Mouse (Mus musculus): ENCODE data around the gene Parp1. TPM values are rescaled to one million over a fixed set of nuclear protein-coding genes. Genes with fewer than 3 reads are reported as not detected.
"Not testable (repeated sequence)": the region's sequence is repeated elsewhere in the genome, so short reads cannot be mapped to it uniquely, and the experiment has no call there.

Parp1 gene
- polyA plus RNA-seq, 1 experiment = 307 TPM

DNA sequence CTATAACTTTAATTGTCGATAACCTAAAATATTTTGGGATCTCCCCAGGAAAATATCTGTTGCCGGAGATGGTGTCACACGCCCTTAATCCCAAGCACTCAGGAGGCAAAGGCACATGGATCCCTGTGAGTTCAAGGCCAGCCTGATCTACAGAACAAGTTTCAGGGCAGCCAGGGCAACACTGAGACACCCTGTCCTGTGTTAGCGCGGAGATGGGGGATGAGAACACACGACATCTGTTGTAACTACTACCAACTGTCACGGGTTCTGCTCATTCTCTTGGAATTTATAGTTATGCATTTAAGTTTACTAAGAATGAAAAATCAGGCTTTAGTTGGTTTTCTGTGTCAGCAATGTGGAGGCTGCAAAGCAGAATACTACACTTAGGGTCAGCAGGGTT lies 476 bp upstream of the Parp1 start:
- TF ChIP-seq EP300 (IDR thresholded peaks at IDR 0.05; ENCODE audit: insufficient read depth, low read depth, low read length) = no peak
- TF ChIP-seq POLR2A (IDR thresholded peaks at IDR 0.05; ENCODE audit: insufficient read depth, low read length) = no peak
- TF ChIP-seq CTCF (IDR thresholded peaks at IDR 0.05; ENCODE audit: low read depth, low read length) = no peak
- H3K9ac ChIP-seq (ENCODE audit: low read depth, poor library complexity, severe bottlenecking) = no peak overlapping the region
- H3K4me1 ChIP-seq (ENCODE audit: control insufficient read depth, insufficient read depth, low read length) = peaks cover 4% of the 10 kb centered on the region
- H3K9me3 ChIP-seq (replicated peaks; ENCODE audit: control insufficient read depth, insufficient read depth, low read length, poor library complexity, severe bottlenecking) = no peaks in the 10 kb centered on the region
- H3K27ac ChIP-seq (ENCODE audit: insufficient read depth, low read length) = no peak overlapping the region; the same call in 1 of the 2 replicates
- no peaks in the 10 kb centered on the region for H3K36me3 ChIP-seq (ENCODE audit: control insufficient read depth, insufficient read depth, low read length, poor library complexity, severe bottlenecking)
- H3K27me3 ChIP-seq (ENCODE audit: control insufficient read depth, insufficient read depth, low read length, poor library complexity, severe bottlenecking) = no peaks in the 10 kb centered on the region
- H3K4me3 ChIP-seq (ENCODE audit: low read depth, low read length) = peak overlapping the region; percentile 6; the same call in 1 of the 2 replicates

DNA sequence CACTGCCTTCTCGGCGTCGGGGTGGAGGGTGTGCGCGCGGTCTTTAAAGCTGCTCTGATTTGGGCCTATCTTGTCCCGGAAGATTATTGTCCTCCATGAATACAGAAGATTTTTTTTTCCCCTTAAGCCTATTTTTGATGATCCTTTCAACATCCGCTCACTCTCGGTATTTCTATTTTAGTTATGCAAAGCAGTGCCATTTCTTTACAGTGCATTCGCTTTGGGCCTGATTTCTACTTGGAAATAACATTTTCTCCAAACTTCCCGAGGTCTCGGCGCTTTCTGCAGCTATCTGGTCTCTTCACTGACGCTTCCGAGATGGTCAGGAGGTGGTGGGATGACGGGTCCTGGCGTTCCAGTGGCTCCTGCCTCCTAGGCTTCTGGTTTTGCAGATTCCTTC lies 729 bp downstream of the Parp1 start:
- H3K4me3 ChIP-seq (ENCODE audit: low read depth, low read length) = peak overlapping the region; percentile 90
- peak overlapping the region; percentile 95 for H3K9ac ChIP-seq (ENCODE audit: low read depth, poor library complexity, severe bottlenecking)
- peaks cover 7% of the 10 kb centered on the region for H3K4me1 ChIP-seq (ENCODE audit: control insufficient read depth, insufficient read depth, low read length)
- H3K27me3 ChIP-seq (ENCODE audit: control insufficient read depth, insufficient read depth, low read length, poor library complexity, severe bottlenecking) = no peaks in the 10 kb centered on the region
- H3K36me3 ChIP-seq (ENCODE audit: control insufficient read depth, insufficient read depth, low read length, poor library complexity, severe bottlenecking) = peaks cover 5% of the 10 kb centered on the region
- H3K9me3 ChIP-seq (replicated peaks; ENCODE audit: control insufficient read depth, insufficient read depth, low read length, poor library complexity, severe bottlenecking) = no peaks in the 10 kb centered on the region
- no peak for TF ChIP-seq EP300 (IDR thresholded peaks at IDR 0.05; ENCODE audit: insufficient read depth, low read depth, low read length)
- TF ChIP-seq CTCF (IDR thresholded peaks at IDR 0.05; ENCODE audit: low read depth, low read length) = no peak
- no peak for TF ChIP-seq POLR2A (IDR thresholded peaks at IDR 0.05; ENCODE audit: insufficient read depth, low read length)
- peak overlapping the region; percentile 32 for H3K27ac ChIP-seq (ENCODE audit: insufficient read depth, low read length)

DNA sequence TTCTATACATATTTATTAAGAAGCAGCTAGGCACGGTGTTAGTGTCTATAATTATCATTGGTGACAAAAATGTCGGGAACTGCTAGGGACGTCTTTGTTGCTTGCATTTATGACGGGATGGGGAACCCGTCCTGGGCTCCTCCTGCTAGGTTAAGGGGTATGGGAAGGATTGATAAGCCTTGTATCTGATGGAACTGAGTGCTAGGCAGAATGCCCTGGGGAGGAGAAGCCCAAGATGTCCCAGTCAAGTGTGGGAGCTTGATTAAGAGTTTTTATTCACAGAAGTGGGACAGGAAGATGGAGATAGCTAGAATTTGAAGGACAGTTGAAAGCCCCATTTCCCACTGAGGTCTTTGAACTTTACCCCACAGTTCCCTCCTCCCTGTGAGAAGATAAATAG lies 1.5 kb downstream of the Parp1 start:
- Histone ChIP-seq H3K27me3 (ENCODE audit: control insufficient read depth, insufficient read depth, low read length, poor library complexity, severe bottlenecking) (no peaks in the 10 kb centered on the region), H3K4me1 (ENCODE audit: control insufficient read depth, insufficient read depth, low read length) (peaks cover 7% of the 10 kb centered on the region), H3K9ac (ENCODE audit: low read depth, poor library complexity, severe bottlenecking) (peak overlapping the region; percentile 95), H3K36me3 (ENCODE audit: control insufficient read depth, insufficient read depth, low read length, poor library complexity, severe bottlenecking) (peaks cover 9% of the 10 kb centered on the region), H3K27ac (ENCODE audit: insufficient read depth, low read length) (peak overlapping the region; percentile 21; the same call in 1 of the 2 replicates), H3K4me3 (ENCODE audit: low read depth, low read length) (peak overlapping the region; percentile 90), H3K9me3 (replicated peaks; ENCODE audit: control insufficient read depth, insufficient read depth, low read length, poor library complexity, severe bottlenecking) (no peaks in the 10 kb centered on the region)
- TF ChIP-seq POLR2A (IDR thresholded peaks at IDR 0.05; ENCODE audit: insufficient read depth, low read length) (no peak), EP300 (IDR thresholded peaks at IDR 0.05; ENCODE audit: insufficient read depth, low read depth, low read length) (no peak), CTCF (IDR thresholded peaks at IDR 0.05; ENCODE audit: low read depth, low read length) (no peak)

DNA sequence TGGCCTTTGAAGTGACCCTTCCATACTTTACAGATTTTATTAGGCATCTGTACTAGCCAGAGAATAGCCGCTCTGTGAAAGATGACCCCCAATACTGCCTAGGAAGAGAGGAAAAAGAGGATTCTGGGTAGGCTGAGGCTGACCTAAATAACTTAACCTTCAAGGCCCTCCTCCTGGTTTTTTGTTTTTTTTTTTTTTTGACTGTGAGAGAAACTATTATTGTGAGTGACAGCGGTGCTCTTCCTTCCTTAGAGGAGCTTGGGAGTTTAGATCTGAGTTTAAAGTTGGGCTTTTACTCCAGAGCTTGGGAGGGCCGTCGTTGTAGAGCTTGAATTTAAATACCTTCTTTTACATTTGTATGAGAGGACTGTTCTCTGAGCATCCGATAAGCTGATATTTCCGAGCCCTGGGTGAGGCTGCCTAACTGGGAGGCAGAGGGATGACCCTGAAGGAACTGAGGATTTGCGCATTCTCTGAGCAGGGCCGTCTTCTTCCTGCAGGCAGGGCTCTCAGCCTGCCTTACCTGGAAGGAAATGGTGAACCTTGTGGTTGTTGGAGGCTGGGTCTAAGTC lies 2.4 kb downstream of the Parp1 start:
- Histone ChIP-seq H3K36me3 (ENCODE audit: control insufficient read depth, insufficient read depth, low read length, poor library complexity, severe bottlenecking) (peaks cover 16% of the 10 kb centered on the region), H3K4me3 (ENCODE audit: low read depth, low read length) (peak overlapping the region; percentile 50), H3K9me3 (replicated peaks; ENCODE audit: control insufficient read depth, insufficient read depth, low read length, poor library complexity, severe bottlenecking) (no peaks in the 10 kb centered on the region), H3K4me1 (ENCODE audit: control insufficient read depth, insufficient read depth, low read length) (peaks cover 7% of the 10 kb centered on the region), H3K27me3 (ENCODE audit: control insufficient read depth, insufficient read depth, low read length, poor library complexity, severe bottlenecking) (no peaks in the 10 kb centered on the region), H3K27ac (ENCODE audit: insufficient read depth, low read length) (peak overlapping the region; percentile 84), H3K9ac (ENCODE audit: low read depth, poor library complexity, severe bottlenecking) (peak overlapping the region; percentile 14; the same call in 1 of the 2 replicates)
- TF ChIP-seq EP300 (IDR thresholded peaks at IDR 0.05; ENCODE audit: insufficient read depth, low read depth, low read length) (peak; percentile 92), CTCF (IDR thresholded peaks at IDR 0.05; ENCODE audit: low read depth, low read length) (no peak)

DNA sequence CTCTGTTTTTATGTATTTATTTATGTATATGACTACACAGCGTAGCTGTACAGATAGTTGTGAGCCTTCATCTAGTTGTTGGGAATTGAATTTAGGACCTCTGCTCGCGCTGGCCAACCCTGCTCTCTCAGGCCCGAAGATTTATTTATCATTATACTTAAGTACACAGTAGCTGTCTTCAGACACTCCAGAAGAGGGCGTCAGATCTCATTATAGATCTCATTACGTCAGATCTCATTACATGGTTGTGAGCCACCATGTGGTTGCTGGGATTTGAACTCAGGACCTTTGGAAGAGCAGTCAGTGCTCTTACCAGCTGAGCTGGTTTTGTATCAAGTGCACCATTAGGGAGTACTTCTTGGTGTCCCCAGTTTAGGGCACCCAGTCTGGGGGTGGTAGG lies 3.0 kb downstream of the Parp1 start:
- H3K4me1 ChIP-seq (ENCODE audit: control insufficient read depth, insufficient read depth, low read length); H3K9me3 ChIP-seq (replicated peaks; ENCODE audit: control insufficient read depth, insufficient read depth, low read length, poor library complexity, severe bottlenecking); H3K27me3 ChIP-seq (ENCODE audit: control insufficient read depth, insufficient read depth, low read length, poor library complexity, severe bottlenecking): not testable (repeated sequence)
- Histone ChIP-seq H3K27ac (ENCODE audit: insufficient read depth, low read length) (peak overlapping the region; percentile 84), H3K4me3 (ENCODE audit: low read depth, low read length) (peak overlapping the region; percentile 50), H3K9ac (ENCODE audit: low read depth, poor library complexity, severe bottlenecking) (peak overlapping the region; percentile 14; the same call in 1 of the 2 replicates), H3K36me3 (ENCODE audit: control insufficient read depth, insufficient read depth, low read length, poor library complexity, severe bottlenecking) (peaks cover 22% of the 10 kb centered on the region)

DNA sequence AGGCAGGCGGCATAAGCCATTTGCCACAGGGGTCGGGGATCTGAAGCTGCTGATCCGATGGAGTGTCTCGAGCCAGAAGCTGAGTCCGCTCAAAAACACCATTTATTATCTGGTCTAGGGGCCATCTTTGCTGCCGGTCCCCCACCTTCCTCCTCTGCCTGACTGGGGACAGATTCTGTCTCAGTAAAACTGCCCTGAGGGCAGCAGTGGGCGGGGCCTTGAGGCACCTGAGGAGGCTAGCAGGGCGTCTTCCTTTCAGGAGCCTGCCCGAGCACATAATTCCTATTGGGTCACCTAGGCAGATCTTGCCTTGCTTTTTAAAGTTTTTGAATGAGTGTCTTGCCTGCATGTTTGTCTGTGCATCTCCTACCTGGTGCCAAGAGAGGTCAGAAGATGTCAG lies 3.4 kb downstream of the Parp1 start:
- Histone ChIP-seq H3K4me1 (ENCODE audit: control insufficient read depth, insufficient read depth, low read length) (peaks cover 7% of the 10 kb centered on the region), H3K27ac (ENCODE audit: insufficient read depth, low read length) (peak overlapping the region; percentile 84; the same call in 1 of the 2 replicates), H3K9me3 (replicated peaks; ENCODE audit: control insufficient read depth, insufficient read depth, low read length, poor library complexity, severe bottlenecking) (no peaks in the 10 kb centered on the region), H3K4me3 (ENCODE audit: low read depth, low read length) (peak overlapping the region; percentile 49), H3K9ac (ENCODE audit: low read depth, poor library complexity, severe bottlenecking) (peak overlapping the region; percentile 14; the same call in 1 of the 2 replicates), H3K36me3 (ENCODE audit: control insufficient read depth, insufficient read depth, low read length, poor library complexity, severe bottlenecking) (peaks cover 27% of the 10 kb centered on the region), H3K27me3 (ENCODE audit: control insufficient read depth, insufficient read depth, low read length, poor library complexity, severe bottlenecking) (no peaks in the 10 kb centered on the region)
- TF ChIP-seq CTCF (IDR thresholded peaks at IDR 0.05; ENCODE audit: low read depth, low read length) = no peak
- no peak for TF ChIP-seq POLR2A (IDR thresholded peaks at IDR 0.05; ENCODE audit: insufficient read depth, low read length)
- peak; percentile 66; the same call in 1 of the 2 replicates for TF ChIP-seq EP300 (IDR thresholded peaks at IDR 0.05; ENCODE audit: insufficient read depth, low read depth, low read length)

Measured in ES-Bruce4 (cell line).